Mouse (Mus musculus) cerebellum, adult 9-10 months (tissue): ENCODE measurements around the gene Cnnm3.
"Not testable (repeated sequence)": the region's sequence is repeated elsewhere in the genome, so short reads cannot be mapped to it uniquely, and the experiment has no call there.

Experiments used
- DNase-seq: peaks from one replicate; pipeline ENCODE4 v3.0.0; 2022

Gene Cnnm3

GRCm38 (mm10) chr1:36536783-36537182, 25.1 kb downstream of the Cnnm3 start, which contains the start of gene Ankrd23:
Gene Ankrd23, minus strand, starts transcription at chr1:36536883.
- not testable (repeated sequence) for DNase-seq

GRCm38 (mm10) chr1:36538727-36539126, 27.1 kb downstream of the Cnnm3 start:
- DNase-seq: no peak

- DNase-seq: no peak
Observed at GRCm38 (mm10) chr1:36539186-36539585, 27.5 kb downstream of the Cnnm3 start, which contains the start of gene Gm42417. Gene Gm42417, minus strand, starts transcription at chr1:36539429.

- no peak for DNase-seq
Observed at GRCm38 (mm10) chr1:36540132-36540531, 28.5 kb downstream of the Cnnm3 start.

GRCm38 (mm10) chr1:36540807-36541206, 29.1 kb downstream of the Cnnm3 start:
- DNase-seq: no peak

- DNase-seq: peak; percentile 76
Observed at GRCm38 (mm10) chr1:36541844-36542243, 30.2 kb downstream of the Cnnm3 start.

- no peak for DNase-seq
Observed at GRCm38 (mm10) chr1:36542925-36543324, 31.3 kb downstream of the Cnnm3 start.

- no peak for DNase-seq
Observed at GRCm38 (mm10) chr1:36545382-36545781, 33.7 kb downstream of the Cnnm3 start.

- no peak for DNase-seq
Observed at GRCm38 (mm10) chr1:36545845-36546600, 34.4 kb downstream of the Cnnm3 start.

GRCm38 (mm10) chr1:36546888-36547471, 35.3 kb downstream of the Cnnm3 start, which contains the start of gene Ankrd39:
Gene Ankrd39, minus strand, starts transcription at chr1:36547445.
- DNase-seq: peak; percentile 100

GRCm38 (mm10) chr1:36547981-36548598, 36.4 kb downstream of the Cnnm3 start:
- peak; percentile 61 for DNase-seq

- DNase-seq: peak; percentile 44
Observed at GRCm38 (mm10) chr1:36548771-36549170, 37.1 kb downstream of the Cnnm3 start.

- DNase-seq: peak; percentile 42
Observed at GRCm38 (mm10) chr1:36549491-36549890, 37.8 kb downstream of the Cnnm3 start.

- peak; percentile 76 for DNase-seq
Observed at GRCm38 (mm10) chr1:36550075-36550863, 38.6 kb downstream of the Cnnm3 start.

GRCm38 (mm10) chr1:36551904-36552303, 40.2 kb downstream of the Cnnm3 start:
- peak; percentile 63 for DNase-seq

- DNase-seq: peak; percentile 88
Observed at GRCm38 (mm10) chr1:36552506-36552905, 40.8 kb downstream of the Cnnm3 start.

GRCm38 (mm10) chr1:36554633-36555399, 43.1 kb downstream of the Cnnm3 start:
- DNase-seq: peak; percentile 53

GRCm38 (mm10) chr1:36555798-36556395, 44.2 kb downstream of the Cnnm3 start:
- DNase-seq: peak; percentile 66

- DNase-seq: peak; percentile 93
Observed at GRCm38 (mm10) chr1:36556553-36557456, 45.1 kb downstream of the Cnnm3 start.

- DNase-seq: peak; percentile 79
Observed at GRCm38 (mm10) chr1:36557457-36558011, 45.9 kb downstream of the Cnnm3 start.
